Mouse (Mus musculus): ENCODE measurements at regions not wholly inside any gene's neighbourhood (a gene's known extent, or its start where the extent isn't known, plus 50 kb on each side); places are given as distances from the start of the nearest gene placed in this dataset.

DNA sequence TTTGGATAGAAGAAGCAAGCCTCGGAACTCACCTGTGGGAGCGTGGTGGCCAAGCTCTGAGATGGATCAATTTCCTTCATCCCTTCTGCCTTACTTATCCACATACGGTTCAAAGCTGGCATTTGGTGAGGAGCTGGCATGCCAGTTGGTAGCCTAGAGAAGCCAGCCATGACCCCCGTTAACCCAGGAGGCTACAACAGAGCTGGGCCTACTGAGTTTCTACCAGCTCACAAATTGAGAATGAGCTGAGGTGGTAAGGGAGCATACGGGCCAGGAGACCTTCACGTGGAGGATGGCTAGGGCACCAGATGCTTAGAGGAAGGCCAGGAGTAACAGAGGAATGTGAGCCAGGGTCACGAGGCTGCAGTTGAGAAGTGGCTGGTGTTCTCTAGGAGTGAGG is 139.2 kb downstream of the Slc38a4 start:
- Histone ChIP-seq H3K9ac (no peak overlapping the region), H3K27ac (replicated peaks) (no peak overlapping the region), H3K9me3 (replicated peaks) (no peaks in the 10 kb centered on the region), H3K4me2 (no peak overlapping the region), H3K36me3 (replicated peaks) (no peaks in the 10 kb centered on the region), H3K4me3 (replicated peaks) (no peak overlapping the region), H3K4me1 (replicated peaks) (no peaks in the 10 kb centered on the region), H3K27me3 (no peaks in the 10 kb centered on the region)
- WGBS (ENCODE audit: insufficient replicate concordance): 65% methylated on average over 7 of the region's 7 CpGs
- no peak for ATAC-seq (ENCODE audit: insufficient read depth)

DNA sequence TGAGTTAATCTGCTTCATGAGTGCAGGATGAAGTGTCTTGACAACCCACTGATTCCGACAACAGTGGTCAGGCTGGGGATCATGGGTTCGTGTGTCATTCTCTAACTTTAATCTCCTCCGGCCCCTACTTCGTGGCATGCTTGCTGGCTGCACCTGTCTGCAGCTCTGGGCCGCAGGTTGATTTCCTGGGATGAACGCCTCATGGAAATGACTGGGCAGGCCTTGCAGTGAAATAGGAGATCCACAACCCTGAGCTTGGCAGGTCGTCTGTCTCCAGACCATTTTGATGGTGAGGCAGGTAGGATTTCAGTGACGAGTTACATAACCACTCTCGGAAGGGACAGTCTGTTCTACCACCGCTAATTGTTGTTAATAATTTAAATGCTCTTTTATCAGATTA is 140.2 kb downstream of the Slc38a4 start:
- Histone ChIP-seq H3K4me1 (replicated peaks) (no peaks in the 10 kb centered on the region), H3K36me3 (replicated peaks) (no peaks in the 10 kb centered on the region), H3K27me3 (no peaks in the 10 kb centered on the region), H3K27ac (replicated peaks) (no peak overlapping the region), H3K9ac (no peak overlapping the region), H3K4me3 (replicated peaks) (no peak overlapping the region), H3K9me3 (replicated peaks) (no peaks in the 10 kb centered on the region), H3K4me2 (no peak overlapping the region)
- ATAC-seq (ENCODE audit: insufficient read depth): no peak
- 65% methylated on average over 10 of the region's 10 CpGs for WGBS (ENCODE audit: insufficient replicate concordance)

DNA sequence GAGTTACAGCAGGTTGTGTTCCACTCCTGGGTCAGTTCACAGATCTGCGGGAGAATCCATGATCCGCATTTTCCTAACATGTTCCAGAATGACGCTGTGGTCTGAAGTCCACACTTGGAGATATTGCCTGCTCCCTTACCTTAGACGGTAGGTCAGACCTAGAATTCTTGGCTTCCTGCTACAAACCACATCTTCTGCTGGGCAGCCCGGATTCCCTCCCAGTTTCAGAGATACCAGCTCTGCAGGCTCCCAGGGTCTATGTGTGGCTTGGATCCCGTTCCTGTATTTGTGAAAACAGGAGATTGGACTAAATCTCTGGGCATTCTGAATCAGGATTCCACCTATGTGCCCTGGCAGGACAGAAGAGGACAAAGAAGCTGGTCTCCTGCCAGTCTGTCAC is 140.8 kb downstream of the Slc38a4 start:
- WGBS (ENCODE audit: insufficient replicate concordance): 75% methylated on average over 6 of the region's 6 CpGs
- no peak for ATAC-seq (ENCODE audit: insufficient read depth)
- no peaks in the 10 kb centered on the region for H3K9me3 ChIP-seq (replicated peaks)
- no peak overlapping the region for H3K27ac ChIP-seq (replicated peaks)
- no peaks in the 10 kb centered on the region for H3K36me3 ChIP-seq (replicated peaks)
- H3K27me3 ChIP-seq: no peaks in the 10 kb centered on the region
- no peak overlapping the region for H3K4me2 ChIP-seq
- no peaks in the 10 kb centered on the region for H3K4me1 ChIP-seq (replicated peaks)
- no peak overlapping the region for H3K4me3 ChIP-seq (replicated peaks)
- H3K9ac ChIP-seq: no peak overlapping the region

DNA sequence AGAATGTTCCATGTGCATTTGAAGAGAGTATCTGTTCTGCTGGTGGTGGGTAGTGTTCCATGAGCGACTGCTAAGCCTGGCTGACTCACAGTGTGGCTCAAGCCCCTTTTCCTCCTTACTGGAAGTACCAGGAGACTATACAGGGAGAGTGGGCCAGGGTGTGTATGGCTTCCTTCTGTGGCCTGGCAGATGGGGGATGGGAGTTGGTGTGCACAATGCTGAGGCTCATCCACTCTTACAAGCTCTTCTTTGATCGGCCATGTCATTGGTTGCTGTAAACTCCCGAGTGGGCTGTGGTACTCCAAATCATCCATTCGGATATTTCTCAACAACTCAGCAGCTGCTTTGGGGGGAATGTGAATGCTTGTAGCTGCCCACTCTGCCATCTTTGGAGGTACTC is 150.2 kb downstream of the Slc38a4 start:
- 68% methylated on average over 4 of the region's 4 CpGs for WGBS (ENCODE audit: insufficient replicate concordance)
- H3K9me3 ChIP-seq (replicated peaks): no peaks in the 10 kb centered on the region

DNA sequence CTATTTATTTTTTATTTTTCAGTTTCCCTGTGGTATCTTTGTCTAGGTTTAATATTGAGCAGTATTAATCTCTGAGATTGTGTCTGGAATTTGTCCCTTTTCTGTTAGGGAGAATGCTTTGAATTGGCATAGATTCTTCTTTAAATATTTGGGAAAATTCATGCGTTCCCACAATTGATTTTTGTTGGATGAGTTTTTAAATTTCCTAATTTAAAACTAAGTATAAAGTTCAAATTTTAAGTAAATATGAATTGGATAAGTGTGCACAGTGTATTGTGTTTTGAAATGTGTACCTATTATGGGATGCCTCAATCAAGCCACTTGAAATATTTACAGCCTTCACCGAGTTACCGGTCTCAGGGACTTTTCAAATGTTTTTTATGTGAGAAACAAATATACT is 152.3 kb downstream of the Slc38a4 start:
- Histone ChIP-seq H3K4me3 (replicated peaks) (no peak overlapping the region), H3K4me2 (no peak overlapping the region), H3K4me1 (replicated peaks) (no peaks in the 10 kb centered on the region), H3K27me3 (no peaks in the 10 kb centered on the region), H3K9ac (no peak overlapping the region), H3K36me3 (replicated peaks) (no peaks in the 10 kb centered on the region), H3K9me3 (replicated peaks) (no peaks in the 10 kb centered on the region), H3K27ac (replicated peaks) (no peak overlapping the region)
- WGBS (ENCODE audit: insufficient replicate concordance): 83% methylated on average over 3 of the region's 3 CpGs
- ATAC-seq (ENCODE audit: insufficient read depth): no peak

More for the DNA sequence above, 150.2 kb downstream of the Slc38a4 start:
- Histone ChIP-seq H3K36me3 (replicated peaks) (no peaks in the 10 kb centered on the region), H3K27ac (replicated peaks) (no peak overlapping the region), H3K4me2 (no peak overlapping the region), H3K4me1 (replicated peaks) (no peaks in the 10 kb centered on the region), H3K4me3 (replicated peaks) (no peak overlapping the region), H3K9ac (no peak overlapping the region), H3K27me3 (no peaks in the 10 kb centered on the region)
- no peak for ATAC-seq (ENCODE audit: insufficient read depth)

DNA sequence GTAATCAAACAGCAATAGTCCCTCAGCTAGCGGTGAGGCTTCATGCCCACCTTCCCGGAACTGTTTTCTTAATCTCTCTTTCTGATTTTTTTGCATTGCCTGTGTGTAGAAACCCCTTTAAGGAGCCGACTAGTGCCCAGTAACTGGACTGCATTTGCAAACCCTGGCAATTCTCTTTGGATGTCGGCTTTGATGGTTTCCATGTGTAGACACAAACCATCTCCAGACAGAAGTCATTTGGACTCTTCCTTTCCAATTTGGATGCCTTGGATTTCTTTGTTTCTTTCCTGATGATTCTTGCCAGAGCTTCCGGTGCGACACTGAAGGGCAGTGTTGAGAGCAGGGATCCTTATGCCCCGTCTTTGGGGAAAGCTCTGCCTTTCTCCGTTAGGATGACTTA is 153.0 kb downstream of the Slc38a4 start:
- Histone ChIP-seq H3K36me3 (replicated peaks) (no peaks in the 10 kb centered on the region), H3K4me1 (replicated peaks) (no peaks in the 10 kb centered on the region), H3K9me3 (replicated peaks) (no peaks in the 10 kb centered on the region), H3K9ac (no peak overlapping the region), H3K4me3 (replicated peaks) (no peak overlapping the region), H3K27me3 (no peaks in the 10 kb centered on the region), H3K27ac (replicated peaks) (no peak overlapping the region), H3K4me2 (no peak overlapping the region)
- WGBS (ENCODE audit: insufficient replicate concordance): 65% methylated on average over 8 of the region's 8 CpGs
- ATAC-seq (ENCODE audit: insufficient read depth): no peak

DNA sequence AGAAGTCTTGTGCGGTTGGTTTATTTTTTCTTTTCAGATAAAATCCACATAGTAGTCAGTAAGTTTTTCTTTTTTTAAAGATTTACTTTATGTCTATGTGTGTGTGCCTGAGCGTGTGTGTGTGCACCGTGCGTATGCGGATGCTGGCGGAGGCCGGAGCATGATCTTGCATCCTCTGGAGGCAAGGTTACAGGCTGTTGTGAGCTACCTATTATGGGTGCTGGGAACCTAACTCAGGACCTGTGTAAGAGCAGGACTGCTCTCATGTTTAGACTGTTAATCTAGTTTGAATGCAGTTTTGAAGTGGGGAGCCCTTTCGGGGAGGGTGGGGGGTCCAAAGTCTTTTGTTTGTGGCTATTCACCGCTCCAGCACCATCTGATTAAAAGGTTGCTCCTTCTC is 154.1 kb downstream of the Slc38a4 start:
- Histone ChIP-seq H3K27ac (replicated peaks) (no peak overlapping the region), H3K4me3 (replicated peaks) (no peak overlapping the region), H3K9ac (no peak overlapping the region), H3K4me1 (replicated peaks) (no peaks in the 10 kb centered on the region), H3K27me3 (no peaks in the 10 kb centered on the region), H3K9me3 (replicated peaks) (no peaks in the 10 kb centered on the region), H3K36me3 (replicated peaks) (no peaks in the 10 kb centered on the region), H3K4me2 (no peak overlapping the region)
- no peak for ATAC-seq (ENCODE audit: insufficient read depth)
- WGBS (ENCODE audit: insufficient replicate concordance): 83% methylated on average over 9 of the region's 9 CpGs

DNA sequence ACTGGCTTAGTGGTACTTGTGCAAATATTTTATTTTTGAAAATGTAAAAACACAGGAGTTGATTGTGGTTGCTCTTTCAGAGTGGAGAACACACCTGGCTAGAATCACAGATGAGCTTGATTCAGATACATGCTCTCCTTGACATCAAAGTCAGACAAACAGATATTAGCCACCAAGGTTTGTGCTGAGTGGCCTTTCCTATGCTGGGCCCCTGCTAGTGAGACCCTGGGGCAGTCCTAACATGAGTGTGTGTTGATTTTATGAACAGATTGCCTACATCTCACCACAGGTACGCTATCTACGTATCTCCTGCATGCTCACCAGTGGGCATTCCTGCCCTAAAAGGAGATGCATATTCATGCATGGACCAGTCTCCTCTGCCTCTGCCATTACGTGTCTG is 157.5 kb downstream of the Slc38a4 start:
- Histone ChIP-seq H3K9me3 (replicated peaks) (no peaks in the 10 kb centered on the region), H3K9ac (no peak overlapping the region), H3K4me1 (replicated peaks) (no peaks in the 10 kb centered on the region), H3K4me2 (no peak overlapping the region), H3K4me3 (replicated peaks) (no peak overlapping the region), H3K27ac (replicated peaks) (no peak overlapping the region), H3K27me3 (no peaks in the 10 kb centered on the region), H3K36me3 (replicated peaks) (no peaks in the 10 kb centered on the region)
- WGBS (ENCODE audit: insufficient replicate concordance): 71% methylated on average over 3 of the region's 3 CpGs
- no peak for ATAC-seq (ENCODE audit: insufficient read depth)

DNA sequence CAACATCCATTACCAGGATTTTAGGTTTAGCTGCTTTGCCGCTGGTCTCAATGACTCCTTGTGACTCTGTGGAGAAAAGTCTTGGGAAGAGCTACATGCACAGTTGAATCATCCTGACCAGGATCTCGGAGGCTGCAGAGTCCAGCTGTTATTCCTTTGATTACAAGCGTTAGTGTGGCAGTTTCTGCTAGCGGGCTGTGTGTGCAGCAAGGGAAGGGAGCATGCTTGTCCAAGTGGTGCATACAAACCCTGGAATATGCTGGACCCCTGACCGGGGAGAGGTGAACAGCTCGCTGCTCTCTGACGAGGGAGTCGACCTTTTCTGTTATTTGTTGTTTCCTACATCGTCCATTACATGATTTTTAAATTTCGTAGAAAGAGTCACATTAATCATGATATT is 170.9 kb downstream of the Slc38a4 start:
- H3K27ac ChIP-seq (replicated peaks): no peak overlapping the region
- WGBS (ENCODE audit: insufficient replicate concordance): 63% methylated on average over 10 of the region's 10 CpGs
- H3K9me3 ChIP-seq (replicated peaks): no peaks in the 10 kb centered on the region

DNA sequence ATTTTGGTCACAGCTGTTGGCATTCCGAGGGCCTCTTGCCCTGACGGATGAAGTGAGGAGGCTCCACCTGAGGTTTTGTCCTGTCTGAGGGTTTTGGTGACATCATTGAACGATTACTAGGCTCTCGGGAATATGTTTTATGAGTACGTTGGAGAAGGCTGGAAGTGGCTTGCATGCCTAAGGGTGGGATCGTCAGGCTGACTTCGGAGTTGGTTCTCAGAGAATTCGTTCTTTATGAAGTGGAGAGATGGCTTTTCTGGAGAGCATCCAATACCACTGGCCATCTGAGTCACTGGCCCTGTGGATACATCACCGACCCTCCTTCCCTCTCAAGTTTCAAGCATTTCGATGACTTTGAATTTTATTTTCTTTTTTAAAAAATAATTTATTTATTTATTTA is 172.0 kb downstream of the Slc38a4 start:
- H3K9me3 ChIP-seq (replicated peaks): no peaks in the 10 kb centered on the region
- H3K4me1 ChIP-seq (replicated peaks): no peaks in the 10 kb centered on the region
- H3K9ac ChIP-seq: no peak overlapping the region
- H3K27me3 ChIP-seq: no peaks in the 10 kb centered on the region
- no peak overlapping the region for H3K4me3 ChIP-seq (replicated peaks)
- H3K4me2 ChIP-seq: no peak overlapping the region
- WGBS (ENCODE audit: insufficient replicate concordance): 79% methylated on average over 10 of the region's 10 CpGs
- no peaks in the 10 kb centered on the region for H3K36me3 ChIP-seq (replicated peaks)
- no peak for ATAC-seq (ENCODE audit: insufficient read depth)
- no peak overlapping the region for H3K27ac ChIP-seq (replicated peaks)

More for the DNA sequence above, 170.9 kb downstream of the Slc38a4 start:
- Histone ChIP-seq H3K9ac (no peak overlapping the region), H3K4me3 (replicated peaks) (no peak overlapping the region), H3K4me2 (no peak overlapping the region), H3K27me3 (no peaks in the 10 kb centered on the region), H3K36me3 (replicated peaks) (no peaks in the 10 kb centered on the region), H3K4me1 (replicated peaks) (no peaks in the 10 kb centered on the region)
- ATAC-seq (ENCODE audit: insufficient read depth): no peak

DNA sequence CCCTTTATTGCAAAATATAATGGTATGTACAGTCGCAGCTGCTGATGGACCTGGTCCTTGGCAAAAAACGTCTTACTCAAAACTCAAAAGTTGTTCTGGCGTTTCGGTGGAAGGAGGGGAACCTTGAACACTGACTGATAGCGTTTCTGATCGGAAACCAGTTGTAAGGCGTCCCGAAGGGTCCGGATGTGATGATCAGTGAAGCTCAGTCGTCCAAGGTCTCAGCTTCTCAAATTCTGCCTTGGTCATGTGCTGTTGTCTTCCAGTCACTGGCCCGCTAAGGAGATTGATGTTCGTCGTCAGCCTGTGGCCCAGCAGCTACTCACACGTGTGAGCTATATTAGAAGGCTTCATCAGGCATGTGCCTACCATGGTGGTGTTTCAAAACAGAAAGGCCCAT is 173.5 kb downstream of the Slc38a4 start:
- no peaks in the 10 kb centered on the region for H3K36me3 ChIP-seq (replicated peaks)
- ATAC-seq (ENCODE audit: insufficient read depth): no peak
- H3K27me3 ChIP-seq: no peaks in the 10 kb centered on the region
- H3K4me2 ChIP-seq: no peak overlapping the region
- no peak overlapping the region for H3K4me3 ChIP-seq (replicated peaks)
- no peaks in the 10 kb centered on the region for H3K9me3 ChIP-seq (replicated peaks)
- H3K4me1 ChIP-seq (replicated peaks): no peaks in the 10 kb centered on the region
- no peak overlapping the region for H3K27ac ChIP-seq (replicated peaks)
- whole genome bisulfite sequencing (ENCODE audit: insufficient replicate concordance): 80% methylated on average over 14 of the region's 14 CpGs
- H3K9ac ChIP-seq: no peak overlapping the region

DNA sequence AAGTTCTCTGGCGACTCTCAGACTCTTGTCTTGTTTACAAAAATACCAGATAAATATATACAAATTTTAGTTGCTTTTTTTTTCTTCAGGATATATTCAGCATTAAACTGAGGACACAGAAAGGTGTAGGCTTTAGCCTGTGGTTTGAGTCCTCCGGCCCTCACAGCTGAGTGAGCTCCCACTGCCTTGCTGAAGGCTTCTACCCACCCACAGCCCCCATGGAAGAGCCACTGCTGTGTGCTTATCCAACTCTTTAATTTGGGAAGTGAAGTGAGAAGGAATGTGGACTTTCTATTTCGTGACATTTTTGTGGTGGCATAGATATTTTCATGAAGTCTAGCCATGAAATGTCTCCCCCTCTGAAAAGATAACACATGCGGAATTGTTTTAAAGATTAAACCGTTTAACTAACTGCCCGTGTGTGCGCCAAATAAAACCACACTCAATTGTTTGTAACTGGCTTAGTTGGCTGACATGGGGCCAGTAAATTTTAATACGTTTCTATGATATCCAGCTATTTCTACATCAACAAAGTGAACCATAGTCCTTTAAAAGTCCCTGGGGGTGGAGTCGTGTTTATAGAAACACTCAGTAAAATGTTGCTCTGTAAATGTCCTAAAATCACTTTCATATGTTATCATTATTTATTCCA is 174.1 kb downstream of the Slc38a4 start:
- no peak overlapping the region for H3K9ac ChIP-seq
- no peaks in the 10 kb centered on the region for H3K27me3 ChIP-seq
- 59% methylated on average over 9 of the region's 9 CpGs for WGBS (ENCODE audit: insufficient replicate concordance)
- no peaks in the 10 kb centered on the region for H3K9me3 ChIP-seq (replicated peaks)
- H3K36me3 ChIP-seq (replicated peaks): no peaks in the 10 kb centered on the region
- ATAC-seq (ENCODE audit: insufficient read depth): no peak
- no peak overlapping the region for H3K27ac ChIP-seq (replicated peaks)
- no peak overlapping the region for H3K4me2 ChIP-seq
- H3K4me3 ChIP-seq (replicated peaks): no peak overlapping the region
- no peaks in the 10 kb centered on the region for H3K4me1 ChIP-seq (replicated peaks)
